Mouse (Mus musculus) splenic B cell, adult 2 months (primary cell): Measurements from ENCODE around the gene Atg2b.

Experiments
- DNase-seq: peaks from one replicate; pipeline ENCODE4 v3.0.0-alpha.2; 2011; ENCODE audit warnings: low read depth, low spot score
- H3K27me3 ChIP-seq: 2 replicates; pipeline ENCODE4 v1.6.1; 2012; ENCODE audit warnings: mild to moderate bottlenecking, low read length, moderate library complexity, mixed read lengths; ENCODE audit not compliant: control insufficient read depth, poor library complexity, insufficient read depth, severe bottlenecking
- H3K36me3 ChIP-seq: 2 replicates; pipeline ENCODE4 v1.6.1; 2012; ENCODE audit warnings: mild to moderate bottlenecking, low read length, moderate library complexity, mixed read lengths; ENCODE audit not compliant: control insufficient read depth, poor library complexity, insufficient read depth, severe bottlenecking

Gene Atg2b

DNA sequence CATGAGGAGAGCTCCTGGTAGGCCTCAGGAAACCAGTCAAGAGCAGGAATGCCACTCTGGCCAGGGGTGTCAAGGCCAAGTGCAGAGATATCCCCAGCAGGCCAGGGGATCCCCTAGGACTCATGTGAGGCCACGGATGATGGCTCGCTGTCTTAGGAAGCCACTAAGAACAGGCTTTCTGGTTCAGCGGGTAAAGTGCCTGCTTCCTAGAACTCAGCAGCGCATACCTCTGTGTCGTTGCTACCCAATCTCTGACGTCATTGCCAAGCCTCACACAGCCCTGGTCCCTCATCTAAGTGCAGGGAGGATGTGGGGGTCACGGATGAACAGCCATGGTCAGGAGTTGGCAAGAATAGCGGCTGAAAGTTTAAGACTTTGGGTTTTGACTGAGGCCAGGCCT lies 87.9 kb downstream of the Atg2b start:
- no peaks in the 10 kb centered on the region for H3K27me3 ChIP-seq
- no peaks in the 10 kb centered on the region for H3K36me3 ChIP-seq
- peak; percentile 94 for DNase-seq

DNA sequence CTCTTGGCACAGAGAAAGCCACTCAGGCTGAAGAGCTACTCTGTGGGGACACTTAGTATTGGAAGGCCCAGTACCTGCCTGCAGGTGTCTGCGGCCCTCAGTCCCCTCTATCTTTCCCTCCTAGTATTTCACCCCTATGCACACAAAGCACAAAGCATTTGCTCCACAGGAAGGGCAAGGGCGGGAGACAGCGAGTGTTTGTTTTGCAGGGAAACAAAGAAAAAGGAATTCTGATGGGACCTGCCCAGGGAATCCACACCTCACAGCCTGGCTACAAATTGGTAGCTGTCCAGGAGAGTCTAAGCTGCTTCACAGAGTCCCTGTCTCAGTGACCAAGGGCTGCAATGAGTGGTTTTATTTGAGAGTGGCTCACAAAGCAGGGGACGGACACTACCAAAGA lies 91.5 kb downstream of the Atg2b start:
- Histone ChIP-seq H3K27me3 (no peaks in the 10 kb centered on the region), H3K36me3 (no peaks in the 10 kb centered on the region)
- no peak for DNase-seq

DNA sequence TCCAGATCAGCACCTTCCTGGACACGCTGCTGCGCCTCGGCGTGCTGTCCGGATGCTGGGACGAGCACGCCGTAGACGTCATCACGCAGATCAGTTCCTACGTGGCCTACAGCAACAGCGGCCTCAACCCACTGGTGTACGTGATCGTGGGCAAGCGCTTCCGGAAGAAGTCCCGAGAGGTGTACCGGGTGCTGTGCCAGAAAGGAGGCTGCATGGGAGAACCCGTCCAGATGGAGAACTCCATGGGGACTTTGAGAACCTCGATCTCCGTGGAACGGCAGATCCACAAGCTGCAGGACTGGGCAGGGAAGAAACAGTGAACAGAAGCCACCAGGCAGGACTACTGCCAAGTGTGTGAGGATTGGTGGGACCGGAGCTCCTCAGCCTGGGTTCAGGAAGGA lies 92.7 kb downstream of the Atg2b start:
- Histone ChIP-seq H3K27me3 (no peaks in the 10 kb centered on the region), H3K36me3 (no peaks in the 10 kb centered on the region)
- no peak for DNase-seq

DNA sequence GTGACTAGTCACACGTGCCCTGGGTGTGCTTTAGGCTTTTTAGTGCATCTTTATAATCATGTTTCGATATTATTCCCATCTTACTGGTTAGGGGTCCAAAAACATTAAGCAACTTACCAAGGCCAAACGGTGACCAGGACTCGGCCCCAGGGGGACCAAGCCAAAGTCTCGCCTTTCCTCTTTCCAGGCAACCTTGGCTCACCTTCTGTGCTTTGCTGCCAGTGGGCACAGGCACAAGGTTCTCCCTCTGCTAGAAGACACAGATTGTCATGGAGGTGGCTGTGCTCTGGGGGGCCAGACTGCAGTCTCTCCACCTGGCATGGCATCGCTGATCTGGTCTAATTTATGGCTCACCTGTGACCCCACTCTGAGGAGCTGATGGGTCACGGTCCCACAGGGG lies 94.2 kb downstream of the Atg2b start:
- DNase-seq = no peak
- Histone ChIP-seq H3K27me3 (no peaks in the 10 kb centered on the region), H3K36me3 (no peaks in the 10 kb centered on the region)

DNA sequence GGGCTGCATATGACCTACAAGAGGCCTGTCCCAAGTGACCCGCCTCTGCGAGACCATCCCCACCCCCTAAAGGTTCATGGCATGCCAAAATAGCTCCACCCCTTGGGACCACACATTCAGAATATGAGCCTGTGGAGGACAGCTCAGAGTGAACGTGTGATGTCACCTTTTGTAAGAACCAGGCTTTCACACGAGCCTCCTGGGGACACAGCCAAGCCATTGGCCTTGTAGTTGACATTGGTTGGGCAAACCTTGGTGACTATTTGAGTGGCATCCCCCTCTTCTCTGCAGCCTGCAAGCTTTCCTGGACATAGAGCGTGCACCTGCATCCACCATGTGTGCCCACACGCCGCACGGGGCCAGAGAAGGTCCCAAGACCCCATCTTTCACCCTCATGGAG lies 97.5 kb downstream of the Atg2b start:
- DNase-seq = no peak
- Histone ChIP-seq H3K36me3 (no peaks in the 10 kb centered on the region), H3K27me3 (no peaks in the 10 kb centered on the region)

DNA sequence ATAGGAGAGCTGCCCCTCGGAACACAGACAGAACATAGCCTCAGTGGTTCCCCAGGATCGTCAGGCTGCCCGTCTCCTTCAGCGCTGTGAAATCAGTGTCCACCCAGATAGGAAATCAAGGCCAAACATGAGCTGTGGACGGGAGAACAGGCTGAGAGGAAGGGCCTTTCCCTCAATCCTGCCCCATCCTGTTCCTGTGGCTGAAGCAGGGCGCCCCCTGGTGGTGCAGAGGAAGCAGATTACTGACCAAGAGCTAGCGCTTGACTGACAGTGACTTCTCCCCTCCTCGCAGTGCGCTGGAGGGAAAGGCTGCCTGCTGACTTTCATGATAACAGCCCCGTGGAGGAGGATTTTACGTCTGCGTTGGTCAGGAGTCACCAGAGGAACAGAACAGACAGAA lies 100.2 kb downstream of the Atg2b start:
- peak; percentile 57 for DNase-seq
- H3K27me3 ChIP-seq = no peaks in the 10 kb centered on the region
- no peaks in the 10 kb centered on the region for H3K36me3 ChIP-seq

DNA sequence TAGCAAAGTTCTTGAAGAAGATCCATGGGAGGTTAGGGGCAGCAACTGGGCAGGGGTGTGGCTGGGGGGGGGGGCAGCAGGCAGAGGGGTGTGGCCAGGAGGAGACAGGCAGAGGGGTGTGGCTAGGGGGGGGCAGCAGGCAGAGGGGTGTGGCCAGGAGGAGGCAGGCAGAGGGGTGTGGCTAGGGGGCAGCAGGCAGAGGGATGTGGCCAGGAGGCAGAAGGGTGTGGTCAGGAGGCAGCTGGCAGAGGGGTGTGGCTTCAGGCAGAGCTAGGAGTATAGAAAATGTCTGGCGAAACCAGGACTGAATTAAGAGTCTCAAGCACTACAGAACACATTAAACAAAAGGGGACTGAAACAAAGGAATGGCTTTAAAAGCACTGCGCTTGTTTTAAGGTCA lies 101.5 kb downstream of the Atg2b start:
- peak; percentile 24 for DNase-seq
- H3K27me3 ChIP-seq = no peaks in the 10 kb centered on the region

DNA sequence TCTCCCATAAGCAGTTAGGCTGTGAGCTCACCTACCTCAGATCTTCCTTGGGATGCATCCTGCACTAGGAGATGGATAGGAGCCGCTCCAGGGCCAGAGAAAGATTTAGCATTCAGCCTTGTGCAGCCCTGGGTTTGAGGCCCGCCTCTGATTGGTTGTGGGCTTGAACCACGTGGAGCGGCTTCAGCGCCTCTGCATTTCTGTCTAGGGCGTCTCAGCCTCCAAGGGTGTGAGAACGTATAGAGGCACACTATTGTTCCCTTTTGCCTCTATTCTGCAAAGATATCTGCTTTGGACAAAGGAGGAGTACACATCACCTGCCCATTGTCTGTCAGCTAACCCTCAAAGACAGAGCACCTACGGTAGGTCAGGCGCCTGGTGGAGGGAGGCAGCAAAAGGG lies 102.5 kb downstream of the Atg2b start:
- Histone ChIP-seq H3K27me3 (no peaks in the 10 kb centered on the region), H3K36me3 (no peaks in the 10 kb centered on the region)
- no peak for DNase-seq

More for the DNA sequence above, 101.5 kb downstream of the Atg2b start:
- H3K36me3 ChIP-seq = no peaks in the 10 kb centered on the region

DNA sequence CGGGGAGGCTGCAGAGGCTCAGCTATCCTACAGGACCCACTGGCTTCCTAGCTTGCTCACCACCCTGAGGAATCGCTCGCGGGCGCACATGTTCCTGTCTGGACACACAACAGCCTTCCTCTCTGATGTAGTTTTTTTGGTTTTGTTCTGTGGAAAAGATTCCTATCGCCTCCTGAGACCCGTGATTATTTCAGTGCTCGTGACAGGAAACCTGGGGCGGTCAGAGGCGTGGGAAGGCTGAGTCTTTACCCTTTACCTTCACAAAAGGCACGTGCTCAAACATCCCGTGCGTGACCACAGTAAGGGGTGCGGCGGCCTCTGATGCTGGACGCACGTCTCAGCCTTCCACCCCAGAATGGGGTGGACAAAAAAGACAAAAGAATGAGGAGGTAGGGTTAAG lies 104.5 kb downstream of the Atg2b start:
- DNase-seq = no peak
- no peaks in the 10 kb centered on the region for H3K36me3 ChIP-seq
- no peaks in the 10 kb centered on the region for H3K27me3 ChIP-seq

DNA sequence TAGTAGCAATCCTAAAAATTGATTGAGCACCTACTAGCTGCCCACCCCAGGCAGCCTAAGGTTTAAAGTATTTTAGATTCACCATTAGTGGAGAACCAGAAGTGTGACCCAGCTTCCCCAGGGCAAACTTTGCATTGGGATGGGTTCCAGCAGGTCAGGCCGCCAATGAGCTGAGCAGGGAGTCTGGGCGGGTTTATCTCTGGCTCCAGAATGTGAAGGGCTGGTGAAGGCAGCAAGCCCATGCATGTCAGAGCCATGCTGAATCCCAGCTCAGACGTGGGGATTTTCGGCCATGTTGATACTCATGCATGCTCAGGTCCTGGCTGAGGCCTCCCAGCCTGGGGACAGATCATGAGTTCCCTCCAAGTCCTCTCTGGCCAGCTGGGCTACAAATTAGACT lies 110.7 kb downstream of the Atg2b start:
- Histone ChIP-seq H3K27me3 (no peaks in the 10 kb centered on the region), H3K36me3 (no peaks in the 10 kb centered on the region)
- DNase-seq = no peak

DNA sequence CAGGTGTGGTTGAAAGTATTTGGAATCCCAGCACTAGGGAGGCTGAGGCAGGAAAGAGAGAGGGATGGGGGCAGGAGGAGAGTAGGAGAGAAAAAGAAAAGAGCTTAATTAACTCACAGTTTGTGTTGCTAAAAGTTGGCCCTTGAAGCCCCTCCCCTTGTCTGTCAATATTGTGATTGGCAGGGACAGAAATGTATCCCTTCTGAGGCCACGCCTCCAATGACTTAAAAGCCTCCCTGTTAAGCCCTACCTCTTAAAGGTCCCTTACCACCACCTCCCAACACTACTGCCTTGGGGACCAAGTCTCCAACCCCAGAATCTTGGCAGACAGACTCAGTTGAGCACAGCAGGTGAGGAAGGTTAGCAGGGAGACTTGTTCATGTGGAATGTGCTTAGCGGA lies 112.4 kb downstream of the Atg2b start:
- no peak for DNase-seq
- no peaks in the 10 kb centered on the region for H3K36me3 ChIP-seq
- no peaks in the 10 kb centered on the region for H3K27me3 ChIP-seq

DNA sequence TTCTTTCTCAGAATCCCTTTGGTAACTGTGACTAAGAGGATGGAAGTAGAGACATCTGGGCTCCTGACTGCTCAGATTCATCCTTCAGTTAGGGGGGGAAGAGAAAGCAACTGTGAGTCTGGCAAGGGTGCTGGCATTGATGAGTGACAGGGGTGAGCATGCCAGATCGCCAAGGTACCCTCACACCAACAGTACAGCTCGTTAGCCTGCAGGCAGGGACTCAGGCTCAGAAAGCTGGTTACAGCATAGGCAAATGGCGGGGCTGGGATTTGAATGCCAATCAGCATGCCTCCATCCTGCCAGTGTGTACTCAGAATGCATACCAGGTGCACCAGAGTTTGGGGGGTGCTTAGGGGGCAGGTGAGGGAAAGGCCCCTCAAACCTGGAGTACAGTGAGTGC lies 113.1 kb downstream of the Atg2b start:
- no peak for DNase-seq
- Histone ChIP-seq H3K27me3 (no peaks in the 10 kb centered on the region), H3K36me3 (no peaks in the 10 kb centered on the region)
